Mouse (Mus musculus) liver, postnatal 0 days (tissue): Measurements from ENCODE around the gene Rnf216.

Experiments used
- CTCF ChIP-seq: sonication (generic); IDR thresholded peaks from 2 replicates; pipeline ENCODE4 v1.5.1; 2016; ENCODE audit warnings: antibody characterized with exemption, low read depth
- EP300 ChIP-seq: IDR thresholded peaks from 2 replicates; pipeline ENCODE4 v1.6.1; 2016; ENCODE audit warnings: antibody characterized with exemption, low read depth, mild to moderate bottlenecking

DNA sequence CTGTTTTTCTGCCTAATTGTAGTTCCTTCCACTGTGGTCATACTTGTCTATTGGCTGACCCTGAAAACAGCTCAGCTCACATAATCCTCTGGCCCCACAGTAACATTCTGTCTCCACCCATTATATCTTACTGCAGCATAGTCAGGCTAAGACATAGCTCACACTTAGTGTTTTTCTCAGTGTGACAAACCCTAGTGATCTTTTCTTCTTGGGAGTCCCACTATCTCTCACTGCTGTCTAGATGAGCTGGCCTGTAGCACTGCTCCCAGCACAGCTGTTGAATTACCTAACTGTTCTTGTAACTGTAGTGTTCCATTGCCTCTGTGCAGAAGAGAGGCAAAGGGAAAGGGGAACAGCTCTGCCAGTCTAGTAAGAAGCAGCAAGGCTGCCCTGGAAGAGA, 53.6 kb downstream of the Rnf216 start:
- TF ChIP-seq EP300: peak; percentile 64; the same call in 1 of the 2 replicates
- TF ChIP-seq CTCF: no peak
